Mouse (Mus musculus): ENCODE measurements around the gene T2.
"Not testable (repeated sequence)": the region's sequence is repeated elsewhere in the genome, so short reads cannot be mapped to it uniquely, and the experiment has no call there.

T2 gene

DNA sequence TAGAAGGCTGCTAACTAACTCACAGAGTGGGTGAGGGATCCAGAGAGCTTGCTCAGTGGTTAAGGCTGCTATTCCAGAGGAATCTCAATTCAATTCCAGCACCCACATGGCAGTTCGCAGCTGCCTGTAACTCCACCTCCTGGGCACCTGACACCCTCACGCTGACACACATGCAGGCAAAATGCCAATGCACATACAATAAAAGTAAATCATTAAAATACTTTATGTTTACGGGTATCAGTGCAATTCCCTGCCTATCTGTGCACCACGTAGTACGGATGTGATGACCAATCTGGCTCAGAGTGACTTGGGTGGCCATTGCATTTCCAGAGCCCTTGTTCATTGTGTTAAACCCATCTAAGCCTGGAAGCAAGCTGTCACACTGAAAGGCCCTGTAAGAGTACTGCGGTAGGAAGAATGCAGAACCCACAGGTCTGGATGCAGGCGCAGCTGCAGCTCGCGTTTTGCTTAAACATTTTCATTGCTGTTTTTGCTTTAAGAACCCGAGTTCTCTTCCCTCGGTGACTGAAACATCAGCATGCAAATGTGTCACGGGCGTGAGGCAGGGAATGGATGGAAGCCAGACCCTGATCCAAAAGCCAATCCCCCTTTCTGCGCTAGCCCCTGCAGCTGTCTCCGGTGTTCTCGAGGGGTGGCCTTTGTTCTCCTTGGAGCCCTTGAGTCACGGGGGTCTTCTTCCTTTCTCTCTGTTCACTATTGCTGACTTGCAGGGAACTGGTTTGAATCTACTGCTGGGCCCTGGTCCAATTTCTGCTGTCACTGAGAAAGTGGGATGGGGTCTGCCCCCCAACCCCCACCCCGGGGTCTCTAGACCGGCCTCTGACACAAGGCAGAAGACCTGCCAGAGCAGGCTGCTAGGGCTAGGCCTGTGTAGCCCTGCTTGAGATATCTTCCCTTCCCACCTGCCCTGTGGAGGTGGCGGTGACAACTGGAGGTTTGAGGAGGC, 12.0 kb downstream of the T2 start:
- DNase-seq = no peak

- no peak for DNase-seq
Measured at GRCm38 (mm10) chr17:8368570-8368969, 12.8 kb downstream of the T2 start.

GRCm38 (mm10) chr17:8369171-8369570, 13.4 kb downstream of the T2 start:
- no peak for DNase-seq

GRCm38 (mm10) chr17:8370634-8371229, 14.9 kb downstream of the T2 start:
- no peak for DNase-seq

- peak; percentile 34 to 37 for DNase-seq
Measured at GRCm38 (mm10) chr17:8371834-8372233, 16.0 kb downstream of the T2 start.

DNA sequence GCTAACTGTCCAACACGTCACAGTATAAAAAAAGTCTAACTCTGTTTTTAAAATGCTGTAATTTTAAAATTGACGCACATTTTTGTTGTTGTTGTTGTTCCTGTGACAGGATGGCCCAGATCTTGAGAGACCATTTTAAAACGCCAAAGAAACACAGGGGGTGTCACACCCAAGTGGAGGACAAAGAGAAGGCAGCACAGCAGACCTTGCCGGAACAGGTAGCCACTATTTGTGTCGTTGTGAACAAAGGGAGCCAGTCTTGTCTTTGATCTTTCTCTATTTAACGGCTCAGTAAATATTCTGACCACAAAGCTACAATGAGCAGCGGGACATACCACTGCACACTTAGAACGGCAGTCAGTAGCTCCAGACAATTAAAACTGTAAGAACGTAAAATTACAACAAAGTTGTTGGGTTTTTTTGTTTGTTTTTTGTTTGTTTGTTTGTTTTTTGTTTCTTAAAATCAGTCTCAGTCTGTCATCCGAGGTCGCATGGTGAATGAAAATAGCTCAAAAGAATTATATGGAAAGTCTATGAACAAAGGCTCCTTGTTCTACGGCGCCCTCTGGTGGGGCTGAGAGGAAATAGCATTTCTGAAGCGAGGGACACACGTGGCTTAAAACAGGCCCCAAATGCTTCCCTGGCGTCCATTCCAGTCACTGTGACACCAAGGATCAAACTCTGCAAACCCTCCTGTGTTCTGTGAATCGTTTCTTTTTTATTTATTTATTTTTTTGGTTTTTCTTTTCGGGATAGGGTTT, 16.7 kb downstream of the T2 start:
- peak; percentile 57 to 74 for DNase-seq

GRCm38 (mm10) chr17:8377298-8377697, 21.5 kb downstream of the T2 start:
- DNase-seq = no peak

- DNase-seq = no peak
Measured at GRCm38 (mm10) chr17:8385441-8385840, 29.6 kb downstream of the T2 start.

DNA sequence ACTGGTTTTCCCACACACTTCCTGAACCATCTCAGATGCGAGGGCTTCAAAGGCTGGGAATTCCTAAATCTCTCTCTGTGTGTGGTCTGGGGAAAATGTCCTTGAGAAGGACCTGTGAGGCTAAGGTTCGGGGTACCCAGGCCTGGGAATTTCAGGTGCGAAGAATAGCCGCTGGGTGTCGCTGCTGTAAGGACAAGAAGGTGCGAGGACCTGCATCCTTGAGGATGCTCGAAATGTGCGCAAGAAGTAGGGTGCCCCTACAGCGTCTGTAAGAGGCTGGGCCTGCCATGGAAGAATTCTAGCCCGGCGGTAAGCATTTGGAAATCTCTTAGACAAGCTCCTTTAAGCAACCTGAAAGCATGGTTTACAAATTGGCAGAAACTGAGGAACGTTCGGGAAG, 32.7 kb downstream of the T2 start:
- DNase-seq = peak in 1 of 2 experiments; percentile 50

GRCm38 (mm10) chr17:8388990-8389789, 33.4 kb downstream of the T2 start:
- no peak for DNase-seq

DNA sequence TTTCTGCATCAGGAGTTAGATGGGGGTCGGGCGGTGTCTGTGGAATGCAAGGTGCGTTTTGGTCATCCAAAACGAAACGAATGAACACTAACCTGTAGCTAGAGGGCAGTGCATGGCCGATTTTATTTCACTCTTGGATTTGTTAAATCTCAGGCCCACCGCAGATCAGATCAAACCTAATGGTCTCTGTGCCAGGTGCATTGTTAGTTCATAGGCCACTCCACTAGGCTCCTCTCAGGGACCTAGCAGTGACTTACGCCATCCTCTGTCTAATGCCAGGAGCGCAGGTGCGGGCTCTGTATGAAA, 34.0 kb downstream of the T2 start:
- no peak for DNase-seq

- DNase-seq = no peak
Measured at GRCm38 (mm10) chr17:8390487-8390886, 34.7 kb downstream of the T2 start.

DNA sequence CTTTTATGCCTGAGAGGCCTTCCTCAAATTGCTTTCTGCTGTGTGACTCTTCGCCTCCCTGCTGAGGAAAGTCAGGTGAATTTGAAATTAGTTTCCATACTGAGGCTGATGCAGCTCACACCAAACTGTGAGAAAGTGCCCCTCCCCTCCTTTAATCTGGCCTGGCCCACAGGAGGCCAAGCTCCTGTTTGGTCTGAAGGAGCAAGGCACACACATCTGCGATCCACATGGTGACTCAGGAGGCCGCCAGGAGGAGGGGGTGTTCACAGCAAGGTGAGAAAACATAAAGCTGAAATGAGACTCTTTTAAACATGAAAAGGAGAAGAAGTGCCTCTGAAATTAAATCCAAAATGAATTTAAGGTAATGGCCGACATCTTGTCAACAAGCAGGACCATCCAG, 40.6 kb downstream of the T2 start:
- DNase-seq = no peak

- DNase-seq = no peak
Measured at GRCm38 (mm10) chr17:8397946-8398345, 42.2 kb downstream of the T2 start.

DNA sequence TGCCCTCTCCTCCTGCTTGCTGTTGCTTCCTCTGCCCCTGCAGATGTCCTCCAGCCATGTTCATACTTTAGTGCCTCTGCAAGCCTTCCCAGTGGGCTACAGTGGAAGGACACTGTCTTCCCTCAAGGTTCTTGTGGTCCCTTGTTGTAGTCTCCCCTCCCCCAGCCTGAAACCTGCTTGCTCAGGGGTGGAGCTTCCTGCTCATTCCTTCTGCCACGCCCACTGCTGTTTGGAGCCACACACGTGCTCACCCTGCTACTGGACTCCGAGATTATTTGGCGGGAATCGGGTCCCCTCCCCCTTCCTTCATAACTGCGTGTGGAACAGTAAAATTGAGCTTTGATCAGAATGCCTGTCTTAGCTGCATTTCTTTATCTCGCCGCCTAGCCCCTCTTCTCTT, 48.1 kb downstream of the T2 start:
- not testable (repeated sequence) for DNase-seq

GRCm38 (mm10) chr17:8406285-8406684, 50.5 kb downstream of the T2 start:
- DNase-seq = no peak

DNA sequence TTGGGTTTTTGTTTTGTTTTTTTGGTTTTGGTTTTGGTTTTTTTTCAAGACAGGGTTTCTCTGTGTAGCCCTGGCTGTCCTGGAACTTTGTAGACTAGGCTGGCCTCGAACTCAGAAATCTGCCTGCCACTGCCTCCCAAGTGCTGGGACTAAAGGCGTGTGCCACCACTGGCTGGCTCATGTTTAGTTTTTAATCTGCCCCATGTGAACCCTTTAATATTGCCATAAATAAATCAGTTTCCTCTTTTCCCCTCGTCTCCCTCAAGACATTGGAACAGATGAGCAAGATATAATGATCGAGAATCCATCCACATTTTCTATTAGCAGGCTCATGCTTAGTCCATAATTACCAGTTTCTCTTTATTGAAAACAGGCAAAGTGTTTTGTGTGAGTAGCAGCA, 52.2 kb downstream of the T2 start:
- DNase-seq = not testable (repeated sequence)

DNA sequence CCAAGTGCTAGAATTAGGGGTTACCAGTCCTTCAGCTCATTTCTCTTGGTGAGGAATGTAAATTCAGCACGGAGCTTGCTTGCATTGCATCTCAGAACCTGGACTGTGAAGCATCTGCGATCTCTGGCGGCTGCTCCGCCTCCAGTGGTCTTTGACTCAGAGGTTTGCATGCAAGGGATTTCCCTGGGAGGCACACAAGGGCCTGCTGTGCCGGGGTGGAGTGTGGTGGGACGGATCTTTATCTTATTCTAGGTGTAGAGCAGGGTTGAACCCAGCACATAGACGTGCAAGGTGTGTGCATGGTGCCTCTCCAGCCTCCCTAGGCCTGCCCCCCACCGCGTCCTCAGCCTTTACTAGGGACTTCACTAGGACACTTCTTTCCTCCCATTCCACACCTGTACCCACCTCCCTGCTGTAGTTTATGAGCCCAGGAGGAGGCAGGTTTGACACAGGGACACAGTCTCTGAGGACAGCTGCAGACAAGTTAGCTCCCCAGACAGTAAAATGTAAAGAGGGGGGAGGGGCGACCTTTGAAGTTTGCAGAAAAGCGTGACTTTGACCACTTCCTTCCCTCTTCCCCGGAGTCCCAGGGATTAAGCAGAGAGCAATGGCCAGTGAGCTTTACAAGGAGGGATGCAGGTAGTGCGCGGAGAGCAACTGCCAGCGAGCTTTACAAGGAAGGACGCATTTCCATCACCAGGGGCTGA, 53.0 kb downstream of the T2 start:
- DNase-seq = peak in 1 of 2 experiments; percentile 11

- DNase-seq = no peak
Measured at GRCm38 (mm10) chr17:8410330-8410729, 54.5 kb downstream of the T2 start.

- peak; percentile 32 to 55 for DNase-seq
Measured at GRCm38 (mm10) chr17:8413656-8414055, 57.9 kb downstream of the T2 start.

- no peak for DNase-seq
Measured at GRCm38 (mm10) chr17:8415533-8415932, 59.7 kb downstream of the T2 start.

GRCm38 (mm10) chr17:8416865-8417264, 61.1 kb downstream of the T2 start:
- no peak for DNase-seq
